Mouse (Mus musculus): ENCODE data around the gene Tmem217. TPM values are rescaled to one million over a fixed set of nuclear protein-coding genes. Genes with fewer than 3 reads are reported as not detected.
"Not testable (repeated sequence)": the region's sequence is repeated elsewhere in the genome, so short reads cannot be mapped to it uniquely, and the experiment has no call there.

Tmem217 gene
- polyA plus RNA-seq, 1 experiment from 2014 or later, result 0.65 TPM

- H3K27me3 ChIP-seq (ENCODE audit: control insufficient read depth, insufficient read depth, low read length), result no peaks in the 10 kb centered on the region
- H3K9ac ChIP-seq (replicated peaks; ENCODE audit: low read depth, low read length), result no peak overlapping the region
- WGBS, result 69% methylated on average over 8 of the region's 8 CpGs
- no peak for ATAC-seq (ENCODE audit: insufficient number of reproducible peaks, insufficient read depth, low FRiP score, low read depth)
- no peaks in the 10 kb centered on the region for H3K36me3 ChIP-seq (ENCODE audit: control insufficient read depth, insufficient read depth, low read length)
- no peaks in the 10 kb centered on the region for H3K4me1 ChIP-seq (ENCODE audit: control insufficient read depth, insufficient read depth, low read length)
- no peak overlapping the region for H3K27ac ChIP-seq (ENCODE audit: low read length)
- no peak overlapping the region for H3K4me3 ChIP-seq (ENCODE audit: low read depth, low read length)
- H3K9me3 ChIP-seq (ENCODE audit: control insufficient read depth, low read depth, low read length), result no peaks in the 10 kb centered on the region
- no peak overlapping the region for H3K4me2 ChIP-seq (replicated peaks; ENCODE audit: low read depth, low read length)
Measured at GRCm38 (mm10) chr17:29528568-29529187, 23.5 kb downstream of the Tmem217 start.

- Histone ChIP-seq H3K27me3 (ENCODE audit: control insufficient read depth, insufficient read depth, low read length) (no peaks in the 10 kb centered on the region), H3K4me2 (replicated peaks; ENCODE audit: low read depth, low read length) (no peak overlapping the region), H3K27ac (ENCODE audit: low read length) (no peak overlapping the region), H3K9me3 (ENCODE audit: control insufficient read depth, low read depth, low read length) (no peaks in the 10 kb centered on the region), H3K9ac (replicated peaks; ENCODE audit: low read depth, low read length) (no peak overlapping the region), H3K4me1 (ENCODE audit: control insufficient read depth, insufficient read depth, low read length) (no peaks in the 10 kb centered on the region), H3K4me3 (ENCODE audit: low read depth, low read length) (no peak overlapping the region), H3K36me3 (ENCODE audit: control insufficient read depth, insufficient read depth, low read length) (no peaks in the 10 kb centered on the region)
- 73% methylated on average over 2 of the region's 2 CpGs for WGBS
- ATAC-seq (ENCODE audit: insufficient number of reproducible peaks, insufficient read depth, low FRiP score, low read depth), result no peak
Measured at GRCm38 (mm10) chr17:29525613-29526012, 26.6 kb downstream of the Tmem217 start.

- Histone ChIP-seq H3K4me1 (ENCODE audit: control insufficient read depth, insufficient read depth, low read length) (no peaks in the 10 kb centered on the region), H3K9ac (replicated peaks; ENCODE audit: low read depth, low read length) (no peak overlapping the region), H3K27me3 (ENCODE audit: control insufficient read depth, insufficient read depth, low read length) (no peaks in the 10 kb centered on the region), H3K9me3 (ENCODE audit: control insufficient read depth, low read depth, low read length) (no peaks in the 10 kb centered on the region), H3K27ac (ENCODE audit: low read length) (no peak overlapping the region), H3K4me2 (replicated peaks; ENCODE audit: low read depth, low read length) (no peak overlapping the region), H3K36me3 (ENCODE audit: control insufficient read depth, insufficient read depth, low read length) (no peaks in the 10 kb centered on the region), H3K4me3 (ENCODE audit: low read depth, low read length) (no peak overlapping the region)
- WGBS, result 75% methylated on average over 8 of the region's 8 CpGs
- ATAC-seq (ENCODE audit: insufficient number of reproducible peaks, insufficient read depth, low FRiP score, low read depth), result no peak
Measured at GRCm38 (mm10) chr17:29519731-29520130, 32.5 kb downstream of the Tmem217 start.

DNA sequence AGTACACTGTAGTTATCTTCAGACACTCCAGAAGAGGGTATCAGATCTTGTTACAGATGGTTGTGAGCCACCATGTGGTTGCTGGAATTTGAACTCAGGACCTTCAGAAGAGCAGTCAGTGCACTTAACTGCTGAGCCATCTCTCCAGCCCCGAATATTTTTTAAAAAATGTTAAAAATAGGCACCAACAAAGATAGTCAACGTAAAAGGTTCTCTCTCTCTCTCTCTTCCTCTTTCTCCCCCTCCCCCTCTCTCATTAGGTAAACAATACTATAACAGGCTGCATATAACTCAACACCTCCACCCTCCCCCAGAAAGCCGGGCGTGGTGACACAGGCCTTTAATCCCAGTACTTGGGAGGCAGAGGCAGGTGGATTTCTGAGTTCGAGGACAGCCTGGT is 33.5 kb downstream of the Tmem217 start:
- H3K4me3 ChIP-seq (ENCODE audit: low read depth, low read length); H3K4me1 ChIP-seq (ENCODE audit: control insufficient read depth, insufficient read depth, low read length); H3K27ac ChIP-seq (ENCODE audit: low read length); H3K9me3 ChIP-seq (ENCODE audit: control insufficient read depth, low read depth, low read length); H3K4me2 ChIP-seq (replicated peaks; ENCODE audit: low read depth, low read length); H3K9ac ChIP-seq (replicated peaks; ENCODE audit: low read depth, low read length); H3K36me3 ChIP-seq (ENCODE audit: control insufficient read depth, insufficient read depth, low read length); ATAC-seq (ENCODE audit: insufficient number of reproducible peaks, insufficient read depth, low FRiP score, low read depth); H3K27me3 ChIP-seq (ENCODE audit: control insufficient read depth, insufficient read depth, low read length): not testable (repeated sequence)
- WGBS, result 91% methylated on average over 5 of the region's 5 CpGs

GRCm38 (mm10) chr17:29514435-29514834 is 37.8 kb downstream of the Tmem217 start:
- Histone ChIP-seq H3K36me3 (ENCODE audit: control insufficient read depth, insufficient read depth, low read length) (no peaks in the 10 kb centered on the region), H3K9me3 (ENCODE audit: control insufficient read depth, low read depth, low read length) (no peaks in the 10 kb centered on the region), H3K27ac (ENCODE audit: low read length) (no peak overlapping the region), H3K9ac (replicated peaks; ENCODE audit: low read depth, low read length) (no peak overlapping the region), H3K4me1 (ENCODE audit: control insufficient read depth, insufficient read depth, low read length) (no peaks in the 10 kb centered on the region), H3K4me3 (ENCODE audit: low read depth, low read length) (no peak overlapping the region), H3K4me2 (replicated peaks; ENCODE audit: low read depth, low read length) (no peak overlapping the region), H3K27me3 (ENCODE audit: control insufficient read depth, insufficient read depth, low read length) (no peaks in the 10 kb centered on the region)
- ATAC-seq (ENCODE audit: insufficient number of reproducible peaks, insufficient read depth, low FRiP score, low read depth), result peak; percentile 24; the same call in 1 of the 2 replicates
- 3% methylated on average over 11 of the region's 11 CpGs for WGBS

DNA sequence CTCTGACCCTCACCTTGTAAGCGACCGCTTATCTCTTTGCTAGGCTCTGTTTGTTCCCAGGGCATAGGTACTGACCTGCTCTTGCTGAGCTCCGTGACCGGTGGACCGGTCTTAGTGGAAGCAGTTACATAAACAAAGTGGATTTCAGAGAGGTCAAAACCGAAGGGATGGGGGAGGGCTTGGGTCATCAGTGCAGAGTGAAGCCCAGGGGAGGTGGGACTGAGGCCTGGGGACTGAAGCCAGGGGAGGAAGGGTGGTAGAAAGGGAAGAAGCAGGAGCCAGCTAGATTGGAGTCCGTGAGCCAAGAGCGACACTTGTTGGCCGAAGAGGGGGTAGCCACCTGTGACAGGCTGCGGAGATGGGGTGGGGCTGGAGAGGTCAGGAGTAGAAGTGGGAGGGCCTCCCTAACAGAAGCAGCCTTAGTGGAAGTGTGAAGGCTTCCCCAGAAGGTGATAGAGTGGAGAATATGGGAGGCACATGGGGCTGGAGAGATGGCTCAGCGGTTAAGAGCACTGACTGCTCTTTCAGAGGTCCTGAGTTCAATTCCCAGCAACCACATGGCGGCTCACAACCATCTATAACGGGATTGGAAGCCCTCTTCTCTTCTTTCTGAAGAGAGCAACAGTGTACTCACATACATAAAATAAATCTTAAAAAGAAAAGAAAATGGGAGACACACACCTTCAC is 39.0 kb downstream of the Tmem217 start:
- ATAC-seq (ENCODE audit: insufficient number of reproducible peaks, insufficient read depth, low FRiP score, low read depth), result peak; percentile 53; the same call in 1 of the 2 replicates
- Histone ChIP-seq H3K4me1 (ENCODE audit: control insufficient read depth, insufficient read depth, low read length) (no peaks in the 10 kb centered on the region), H3K4me2 (replicated peaks; ENCODE audit: low read depth, low read length) (no peak overlapping the region), H3K36me3 (ENCODE audit: control insufficient read depth, insufficient read depth, low read length) (no peaks in the 10 kb centered on the region), H3K27me3 (ENCODE audit: control insufficient read depth, insufficient read depth, low read length) (no peaks in the 10 kb centered on the region), H3K27ac (ENCODE audit: low read length) (no peak overlapping the region), H3K4me3 (ENCODE audit: low read depth, low read length) (no peak overlapping the region), H3K9me3 (ENCODE audit: control insufficient read depth, low read depth, low read length) (no peaks in the 10 kb centered on the region), H3K9ac (replicated peaks; ENCODE audit: low read depth, low read length) (no peak overlapping the region)
- WGBS, result 23% methylated on average over 13 of the region's 13 CpGs

- ATAC-seq (ENCODE audit: insufficient number of reproducible peaks, insufficient read depth, low FRiP score, low read depth), result no peak
- no peaks in the 10 kb centered on the region for H3K36me3 ChIP-seq (ENCODE audit: control insufficient read depth, insufficient read depth, low read length)
- H3K4me3 ChIP-seq (ENCODE audit: low read depth, low read length), result no peak overlapping the region
- no peaks in the 10 kb centered on the region for H3K9me3 ChIP-seq (ENCODE audit: control insufficient read depth, low read depth, low read length)
- H3K4me2 ChIP-seq (replicated peaks; ENCODE audit: low read depth, low read length), result no peak overlapping the region
- H3K27me3 ChIP-seq (ENCODE audit: control insufficient read depth, insufficient read depth, low read length), result no peaks in the 10 kb centered on the region
- no peak overlapping the region for H3K9ac ChIP-seq (replicated peaks; ENCODE audit: low read depth, low read length)
- H3K27ac ChIP-seq (ENCODE audit: low read length), result no peak overlapping the region
- WGBS, result 43% methylated on average over 8 of the region's 8 CpGs
- no peaks in the 10 kb centered on the region for H3K4me1 ChIP-seq (ENCODE audit: control insufficient read depth, insufficient read depth, low read length)
Measured at GRCm38 (mm10) chr17:29510691-29511090, 41.5 kb downstream of the Tmem217 start.

- no peak overlapping the region for H3K4me3 ChIP-seq (ENCODE audit: low read depth, low read length)
- H3K36me3 ChIP-seq (ENCODE audit: control insufficient read depth, insufficient read depth, low read length), result no peaks in the 10 kb centered on the region
- no peaks in the 10 kb centered on the region for H3K4me1 ChIP-seq (ENCODE audit: control insufficient read depth, insufficient read depth, low read length)
- no peak overlapping the region for H3K4me2 ChIP-seq (replicated peaks; ENCODE audit: low read depth, low read length)
- H3K27me3 ChIP-seq (ENCODE audit: control insufficient read depth, insufficient read depth, low read length), result no peaks in the 10 kb centered on the region
- no peak overlapping the region for H3K27ac ChIP-seq (ENCODE audit: low read length)
- H3K9ac ChIP-seq (replicated peaks; ENCODE audit: low read depth, low read length), result no peak overlapping the region
- no peaks in the 10 kb centered on the region for H3K9me3 ChIP-seq (ENCODE audit: control insufficient read depth, low read depth, low read length)
- ATAC-seq (ENCODE audit: insufficient number of reproducible peaks, insufficient read depth, low FRiP score, low read depth), result no peak
- 74% methylated on average over 12 of the region's 12 CpGs for WGBS
Measured at GRCm38 (mm10) chr17:29508927-29509608, 43.1 kb downstream of the Tmem217 start.
